Mouse (Mus musculus) G1E (cell line): ENCODE measurements around the gene BC030870. TPM values are rescaled to one million over a fixed set of nuclear protein-coding genes. Genes with fewer than 3 reads are reported as not detected.

Experiments used
- ATAC-seq: 2 replicates; pipeline ENCODE4 v1.8.0; 2016; ENCODE audit warnings: mild to moderate bottlenecking; ENCODE audit not compliant: insufficient number of reproducible peaks, poor library complexity, low FRiP score, severe bottlenecking; ENCODE audit errors: extremely low read depth
- DNase-seq: peaks from one replicate; pipeline ENCODE4 v3.0.0; 2012; ENCODE audit warnings: low spot score
- H3K27me3 ChIP-seq: 2 replicates; pipeline ENCODE4 v1.6.1; 2012; ENCODE audit warnings: mild to moderate bottlenecking, low read length, inconsistent platforms; ENCODE audit not compliant: insufficient read depth
- H3K36me3 ChIP-seq: replicated peaks from 2 replicates; pipeline ENCODE3; 2012; ENCODE audit warnings: mild to moderate bottlenecking, inconsistent platforms
- H3K4me1 ChIP-seq: 2 replicates; pipeline ENCODE4 v1.6.1; 2012; ENCODE audit warnings: low read depth, low read length, inconsistent platforms, mixed read lengths; ENCODE audit not compliant: insufficient read depth
- H3K4me3 ChIP-seq: 2 replicates; pipeline ENCODE4 v1.5.1; 2012; ENCODE audit warnings: low read depth, mild to moderate bottlenecking, inconsistent platforms, low read length, moderate library complexity, mixed read lengths
- H3K9me3 ChIP-seq: replicated peaks from 2 replicates; pipeline ENCODE4 v1.6.1; 2012; ENCODE audit warnings: inconsistent platforms
- CTCF ChIP-seq: IDR thresholded peaks from 2 replicates; pipeline ENCODE4 v1.5.1; 2012; ENCODE audit warnings: low read depth, low read length, inconsistent platforms, mixed read lengths
- GATA1 ChIP-seq: IDR thresholded peaks from 2 replicates; pipeline ENCODE4 v1.6.1; 2012; ENCODE audit warnings: borderline replicate concordance, low read length, inconsistent platforms, mixed read lengths
- GATA2 ChIP-seq: IDR thresholded peaks from 2 replicates; pipeline ENCODE4 v1.6.1; 2012; ENCODE audit warnings: low read depth, low read length, inconsistent platforms, borderline replicate concordance
- POLR2AphosphoS5 ChIP-seq: IDR thresholded peaks from 2 replicates; pipeline ENCODE4 v1.6.1; 2012; ENCODE audit warnings: low read depth, low read length, inconsistent platforms; ENCODE audit not compliant: insufficient replicate concordance
- TAL1 ChIP-seq: conservative IDR thresholded peaks from 2 replicates; pipeline ENCODE4 v1.6.1; 2012; ENCODE audit warnings: low read depth, low read length, inconsistent platforms, mixed read lengths
- polyA plus RNA-seq: library from polyadenylated mRNA; stranded (reverse); fragments of >175 nt; gene quantifications from 2 replicates; pipeline ENCODE4 v1.2.3, GENCODE M21; 2012
- total RNA-seq, 2 experiments: library from RNA; stranded (forward) in 1 of 2; stranded (reverse) in 1 of 2; fragments of 200-1000 nt in 1 of 2; fragments of >200 nt in 1 of 2; fragmentation: Nextera tagmentation in 1 of 2; gene quantifications; 2 replicates each; pipeline ENCODE4 v1.2.3; 2014 to 2017

BC030870 gene
- total and polyA plus RNA-seq, 3 experiments: not detected

GRCm38 (mm10) chr8:65138830-65139466 is 9.6 kb upstream of the BC030870 start:
- no peak for ATAC-seq
- Histone ChIP-seq H3K4me1 (no peaks in the 10 kb centered on the region), H3K36me3 (no peaks in the 10 kb centered on the region), H3K27me3 (peaks cover 5% of the 10 kb centered on the region; the same call in 1 of the 2 replicates), H3K4me3 (no peak overlapping the region), H3K9me3 (no peaks in the 10 kb centered on the region)
- TF ChIP-seq POLR2AphosphoS5 (no peak), GATA1 (no peak), TAL1 (no peak), GATA2 (no peak), CTCF (no peak)
- no peak for DNase-seq

GRCm38 (mm10) chr8:65126454-65126853 is 2.9 kb downstream of the BC030870 start:
- no peaks in the 10 kb centered on the region for H3K36me3 ChIP-seq
- DNase-seq: no peak
- H3K4me3 ChIP-seq: no peak overlapping the region
- TF ChIP-seq POLR2AphosphoS5 (no peak), CTCF (no peak), GATA1 (no peak), GATA2 (no peak)
- no peak for ATAC-seq
- H3K9me3 ChIP-seq: no peaks in the 10 kb centered on the region
- H3K4me1 ChIP-seq: no peaks in the 10 kb centered on the region
- H3K27me3 ChIP-seq: 0 out of 2 replicates have a peak, but pooled peaks cover 2% of the 10 kb centered on the region

GRCm38 (mm10) chr8:65126014-65126413 is 3.3 kb downstream of the BC030870 start:
- no peak for DNase-seq
- Histone ChIP-seq H3K9me3 (no peaks in the 10 kb centered on the region), H3K27me3 (0 out of 2 replicates have a peak, but pooled peaks cover 2% of the 10 kb centered on the region), H3K36me3 (no peaks in the 10 kb centered on the region), H3K4me3 (no peak overlapping the region), H3K4me1 (no peaks in the 10 kb centered on the region)
- TF ChIP-seq GATA2 (no peak), POLR2AphosphoS5 (no peak), CTCF (no peak), TAL1 (no peak), GATA1 (no peak)
- ATAC-seq: no peak

- Histone ChIP-seq H3K4me3 (no peak overlapping the region), H3K36me3 (no peaks in the 10 kb centered on the region), H3K4me1 (peaks cover 22% of the 10 kb centered on the region), H3K9me3 (no peaks in the 10 kb centered on the region), H3K27me3 (no peaks in the 10 kb centered on the region; the same call in 1 of the 2 replicates)
- ATAC-seq: no peak
- no peak for TF ChIP-seq POLR2AphosphoS5
- no peak for TF ChIP-seq GATA2
- no peak for TF ChIP-seq CTCF
- TF ChIP-seq TAL1: no peak
- no peak for TF ChIP-seq GATA1
- DNase-seq: no peak
These were observed 17.3 kb downstream of the BC030870 start for GRCm38 (mm10) chr8:65112092-65112491.

GRCm38 (mm10) chr8:65110285-65110691 is 19.1 kb downstream of the BC030870 start:
- Histone ChIP-seq H3K4me3 (no peak overlapping the region), H3K27me3 (no peaks in the 10 kb centered on the region; the same call in 1 of the 2 replicates), H3K9me3 (no peaks in the 10 kb centered on the region), H3K36me3 (no peaks in the 10 kb centered on the region), H3K4me1 (peaks cover 25% of the 10 kb centered on the region)
- ATAC-seq (peak; percentile 15; the same call in 1 of the 2 replicates), DNase-seq (peak; percentile 52)
- peak; percentile 77 for TF ChIP-seq CTCF
- no peak for TF ChIP-seq GATA2
- no peak for TF ChIP-seq GATA1
- TF ChIP-seq POLR2AphosphoS5: no peak
- TF ChIP-seq TAL1: no peak

GRCm38 (mm10) chr8:65108936-65109335 is 20.4 kb downstream of the BC030870 start:
- Histone ChIP-seq H3K9me3 (no peaks in the 10 kb centered on the region), H3K27me3 (no peaks in the 10 kb centered on the region; the same call in 1 of the 2 replicates), H3K4me1 (peaks cover 32% of the 10 kb centered on the region), H3K36me3 (no peaks in the 10 kb centered on the region), H3K4me3 (no peak overlapping the region)
- no peak for TF ChIP-seq CTCF
- no peak for TF ChIP-seq GATA1
- no peak for TF ChIP-seq GATA2
- ATAC-seq (no peak), DNase-seq (no peak)
